Mouse (Mus musculus) embryonic fibroblast, embryonic 13.5 days (primary cell): ENCODE data around the gene Eif2b5.

Experiments
- CTCF ChIP-seq: IDR thresholded peaks from 2 replicates; pipeline ENCODE4 v1.5.1; 2011; ENCODE audit warnings: mild to moderate bottlenecking, control low read depth, low read length, moderate library complexity, borderline replicate concordance; ENCODE audit not compliant: insufficient read depth
- POLR2A ChIP-seq: IDR thresholded peaks from 2 replicates; pipeline ENCODE4 v1.6.1; 2011; ENCODE audit warnings: low read depth, mild to moderate bottlenecking, control low read depth, low read length, moderate library complexity

- TF ChIP-seq CTCF (no peak), POLR2A (peak; percentile 93)
These were observed 18.1 kb downstream of the Eif2b5 start, which contains the start of gene Dvl3 for GRCm38 (mm10) chr16:20516726-20517201.
